Mouse (Mus musculus) gastrocnemius, adult 2 months (tissue): ENCODE measurements around the gene Cyyr1. TPM values are rescaled to one million over a fixed set of nuclear protein-coding genes. Genes with fewer than 3 reads are reported as not detected.

Source experiments
- DNase-seq: peaks from one replicate; pipeline ENCODE4 v3.0.0; 2022
- H3K27ac ChIP-seq: fragments of 200-600 bp; 2 replicates; pipeline ENCODE4 v1.8.1; 2022; ENCODE audit warnings: mild to moderate bottlenecking
- H3K4me3 ChIP-seq: fragments of 200-600 bp; 2 replicates; pipeline ENCODE4 v1.8.1; 2022; ENCODE audit warnings: mild to moderate bottlenecking, moderate library complexity
- CTCF ChIP-seq: fragments of 200-600 bp; IDR thresholded peaks from 2 replicates; pipeline ENCODE4 v1.8.1; 2022; ENCODE audit warnings: antibody characterized with exemption, mild to moderate bottlenecking, moderate library complexity
- intact Hi-C: fragments of 180-260 bp; cut with DNase I; formaldehyde crosslinking; loops from one replicate; pipeline ENCODE4 v1.15.1; 2025
- total RNA-seq, 2 experiments: library from RNA; stranded (reverse); gene quantifications; 2 replicates each; pipeline ENCODE4 v1.2.3; 2021

Cyyr1 gene
- total RNA-seq, 2 experiments from 2014 or later = 10.2 to 15.4 TPM

GRCm38 (mm10) chr16:85527743-85528620, 25.2 kb downstream of the Cyyr1 start:
- DNase-seq = no peak
- intact Hi-C loops = no loop called here

GRCm38 (mm10) chr16:85524589-85524988, 28.6 kb downstream of the Cyyr1 start:
- no peak overlapping the region for H3K4me3 ChIP-seq
- intact Hi-C loops = no loop called here
- DNase-seq = no peak
- no peak for TF ChIP-seq CTCF
- H3K27ac ChIP-seq = no peak overlapping the region

More at GRCm38 (mm10) chr16:85527743-85528620, 25.2 kb downstream of the Cyyr1 start:
- Histone ChIP-seq H3K27ac (no peak overlapping the region), H3K4me3 (no peak overlapping the region)
- TF ChIP-seq CTCF = peak; percentile 36

GRCm38 (mm10) chr16:85507264-85507663, 45.9 kb downstream of the Cyyr1 start:
- no peak overlapping the region for H3K4me3 ChIP-seq
- no peak overlapping the region for H3K27ac ChIP-seq
- TF ChIP-seq CTCF = no peak
- no peak for DNase-seq
- intact Hi-C loops = no loop called here

- Histone ChIP-seq H3K27ac (no peak overlapping the region), H3K4me3 (no peak overlapping the region)
- TF ChIP-seq CTCF = no peak
- intact Hi-C loops = no loop called here
- no peak for DNase-seq
Observed at GRCm38 (mm10) chr16:85505108-85505507, 48.1 kb downstream of the Cyyr1 start.

- no peak for TF ChIP-seq CTCF
- no peak for DNase-seq
- Histone ChIP-seq H3K27ac (no peak overlapping the region), H3K4me3 (no peak overlapping the region)
- intact Hi-C loops = no loop called here
Observed at GRCm38 (mm10) chr16:85503416-85503815, 49.8 kb downstream of the Cyyr1 start.

- intact Hi-C loops = no loop called here
- TF ChIP-seq CTCF = no peak
Observed at GRCm38 (mm10) chr16:85495837-85496236, 57.4 kb downstream of the Cyyr1 start.

GRCm38 (mm10) chr16:85488105-85488607, 65.0 kb downstream of the Cyyr1 start:
- intact Hi-C loops = no loop called here
- TF ChIP-seq CTCF = peak; percentile 19; the same call in 1 of the 2 replicates
- H3K27ac ChIP-seq = no peak overlapping the region
- DNase-seq = no peak
- H3K4me3 ChIP-seq = no peak overlapping the region

More at GRCm38 (mm10) chr16:85495837-85496236, 57.4 kb downstream of the Cyyr1 start:
- Histone ChIP-seq H3K27ac (no peak overlapping the region), H3K4me3 (no peak overlapping the region)
- no peak for DNase-seq

- Histone ChIP-seq H3K4me3 (no peak overlapping the region), H3K27ac (no peak overlapping the region)
- TF ChIP-seq CTCF = no peak
- DNase-seq = no peak
- intact Hi-C loops = no loop called here
Observed at GRCm38 (mm10) chr16:85487266-85487665, 65.9 kb downstream of the Cyyr1 start.

GRCm38 (mm10) chr16:85484557-85484956, 68.6 kb downstream of the Cyyr1 start:
- no peak for DNase-seq
- no peak for TF ChIP-seq CTCF
- Histone ChIP-seq H3K27ac (no peak overlapping the region), H3K4me3 (no peak overlapping the region)
- intact Hi-C loops = no loop called here

GRCm38 (mm10) chr16:85474552-85475071, 78.6 kb downstream of the Cyyr1 start:
- intact Hi-C loops = no loop called here
- no peak for TF ChIP-seq CTCF
- DNase-seq = no peak
- Histone ChIP-seq H3K27ac (no peak overlapping the region), H3K4me3 (no peak overlapping the region)

GRCm38 (mm10) chr16:85470057-85470456, 83.1 kb downstream of the Cyyr1 start:
- no peak overlapping the region for H3K4me3 ChIP-seq
- DNase-seq = no peak
- intact Hi-C loops = no loop called here
- no peak overlapping the region for H3K27ac ChIP-seq
- no peak for TF ChIP-seq CTCF

- H3K27ac ChIP-seq = no peak overlapping the region
- no peak for TF ChIP-seq CTCF
- no peak overlapping the region for H3K4me3 ChIP-seq
- intact Hi-C loops = no loop called here
- DNase-seq = no peak
Observed at GRCm38 (mm10) chr16:85455043-85455442, 98.2 kb downstream of the Cyyr1 start.

GRCm38 (mm10) chr16:85446306-85446705, 106.9 kb downstream of the Cyyr1 start:
- TF ChIP-seq CTCF = no peak
- no peak overlapping the region for H3K27ac ChIP-seq
- intact Hi-C loops = no loop called here
- DNase-seq = no peak
- no peak overlapping the region for H3K4me3 ChIP-seq

GRCm38 (mm10) chr16:85445801-85446200, 107.4 kb downstream of the Cyyr1 start:
- Histone ChIP-seq H3K4me3 (no peak overlapping the region), H3K27ac (no peak overlapping the region)
- TF ChIP-seq CTCF = no peak
- no peak for DNase-seq
- intact Hi-C loops = no loop called here
